Mouse (Mus musculus): ENCODE measurements around the gene Phactr1. TPM values are rescaled to one million over a fixed set of nuclear protein-coding genes. Genes with fewer than 3 reads are reported as not detected.

Phactr1 gene
- 1.9 and 3.1 TPM in 2 replicates for polyA plus RNA-seq (2012; rRNA removed; ENCODE audit: low replicate concordance)

DNA sequence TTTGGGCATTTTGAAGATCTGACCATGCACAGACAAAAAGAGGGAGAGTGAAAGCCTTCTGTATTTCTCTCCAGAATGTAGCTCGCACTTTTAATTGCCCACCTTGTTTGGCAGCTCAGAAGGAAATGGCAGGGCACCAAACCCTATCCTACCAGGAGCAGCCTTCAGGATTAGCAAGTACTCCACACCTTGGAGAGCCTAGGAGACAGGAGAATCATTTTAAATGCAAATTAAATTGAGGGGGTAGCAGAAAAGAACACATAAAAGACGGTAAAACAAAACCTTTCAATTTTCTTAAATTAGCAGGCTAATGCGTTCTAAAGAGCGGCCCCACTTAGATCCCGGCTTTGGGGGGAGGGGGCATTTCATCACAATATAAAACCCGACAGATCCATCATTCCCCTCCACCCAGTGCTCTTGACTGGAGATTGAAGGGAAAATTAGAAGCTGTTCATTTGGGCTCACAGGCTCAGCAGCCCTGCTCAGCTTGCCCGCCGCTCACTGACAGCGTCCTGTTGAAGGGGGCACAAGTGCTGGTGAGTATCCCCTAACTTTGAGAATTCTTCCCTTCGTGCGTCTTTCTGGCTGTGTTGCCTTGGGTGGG is at the start of gene Phactr1:
TSS of gene Phactr1 (plus strand) at position 233 of the 604 bp plus-strand sequence.

DNA sequence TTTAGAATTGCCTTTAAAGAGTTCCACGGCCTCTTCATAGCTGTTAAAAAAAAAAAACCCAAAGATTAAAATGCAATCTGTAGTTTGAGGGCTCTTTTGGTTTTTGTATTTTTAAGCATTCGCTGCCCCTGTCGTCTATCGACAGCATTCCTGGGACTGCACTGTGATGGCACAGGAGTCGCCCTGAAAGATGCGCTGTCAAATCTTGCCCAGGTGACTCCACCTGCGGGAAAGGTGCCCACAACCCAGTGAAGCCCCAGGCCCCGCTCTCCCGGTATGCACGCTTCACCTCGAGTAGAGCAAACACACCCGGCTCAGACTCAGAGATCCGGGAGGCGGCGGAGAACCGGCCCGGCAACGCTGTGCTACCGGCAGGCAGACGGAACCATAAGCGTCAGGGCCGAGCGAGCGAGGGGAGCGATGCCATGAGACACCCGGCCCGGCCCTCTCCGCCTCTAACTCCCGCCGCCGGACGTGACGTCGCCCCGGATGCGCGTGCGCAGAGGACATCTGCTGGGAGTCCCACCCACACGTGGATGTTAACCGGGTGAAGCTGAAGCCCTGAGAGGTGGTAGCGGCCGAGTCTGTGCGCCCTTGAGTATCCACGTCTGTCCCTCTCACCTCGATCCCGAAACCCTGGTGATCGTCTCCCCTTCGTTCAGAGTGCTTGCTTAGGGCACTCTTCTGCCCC is 490.7 kb downstream of the Phactr1 start, which contains the start of gene Tbc1d7:
TSS of gene Tbc1d7 (minus strand) at position 482 of the 691 bp plus-strand sequence.

All from mammary gland, adult 2 months (tissue).